Mouse (Mus musculus) CH12.LX (cell line): ENCODE measurements at regions not wholly inside any gene's neighbourhood (a gene's known extent, or its start where the extent isn't known, plus 50 kb on each side); places are given as distances from the start of the nearest gene placed in this dataset.

ENCODE experiments used
- DNase-seq: peaks from one replicate; pipeline ENCODE4 v3.0.0-alpha.2; 2013; ENCODE audit errors: extremely low read depth
- H3K27ac ChIP-seq: 2 replicates; pipeline ENCODE4 v1.5.1; 2012; ENCODE audit warnings: low read depth, mild to moderate bottlenecking, control low read depth, moderate library complexity; ENCODE audit not compliant: insufficient read depth
- H3K27me3 ChIP-seq: replicated peaks from 2 replicates; pipeline ENCODE3; 2012; ENCODE audit warnings: inconsistent platforms
- H3K36me3 ChIP-seq, 2 experiments: replicated peaks in 1 of 2; 2 replicates each; pipeline versions ENCODE3 to v1.6.1; 2012; ENCODE audit warnings: inconsistent platforms in 1 of 2, low read length in 1 of 2, mild to moderate bottlenecking in 1 of 2, mixed read lengths in 1 of 2, moderate library complexity in 1 of 2; ENCODE audit not compliant: control insufficient read depth in 1 of 2, insufficient read depth in 1 of 2
- H3K4me1 ChIP-seq, 2 experiments: 2 replicates each; pipeline ENCODE4 v1.6.1; 2012; ENCODE audit warnings: inconsistent platforms in 1 of 2, moderate library complexity in 1 of 2; ENCODE audit not compliant: insufficient read depth in 2 of 2, control insufficient read depth in 1 of 2
- H3K4me2 ChIP-seq: 2 replicates; pipeline ENCODE4 v1.6.1; 2012; ENCODE audit warnings: low read depth, mild to moderate bottlenecking, control low read depth; ENCODE audit not compliant: poor library complexity, insufficient read depth, severe bottlenecking
- H3K4me3 ChIP-seq, 3 experiments: fragments of 150-350 bp in 1 of 3; sonication (generic) in 1 of 3; replicated peaks in 1 of 3; 2 replicates each; pipeline versions ENCODE3 to v1.5.1; 2011 to 2012; ENCODE audit warnings: low read depth in 2 of 3, low read length in 2 of 3, mild to moderate bottlenecking in 2 of 3, moderate library complexity in 2 of 3, control low read depth in 1 of 3, improper control_type of control experiment in 1 of 3, inconsistent platforms in 1 of 3, mixed read lengths in 1 of 3; ENCODE audit not compliant: poor library complexity in 1 of 3
- H3K79me2 ChIP-seq: replicated peaks from 2 replicates; pipeline ENCODE4 v1.6.1; 2012; ENCODE audit warnings: mild to moderate bottlenecking, moderate library complexity; ENCODE audit not compliant: control insufficient read depth, poor library complexity, insufficient read depth, severe bottlenecking; ENCODE audit errors: extremely low read depth
- H3K9ac ChIP-seq: 2 replicates; pipeline ENCODE4 v1.6.1; 2012; ENCODE audit warnings: low read depth, mild to moderate bottlenecking, control low read depth, moderate library complexity; ENCODE audit not compliant: insufficient read depth
- H3K9me3 ChIP-seq: replicated peaks from 2 replicates; pipeline ENCODE3; 2012; ENCODE audit warnings: low read length, inconsistent platforms, mixed read lengths
- BHLHE40 ChIP-seq: IDR thresholded peaks from 2 replicates; pipeline ENCODE4 v1.6.1; 2011; ENCODE audit warnings: mild to moderate bottlenecking, low read depth, low read length, improper control_type of control experiment
- IRF4 ChIP-seq: IDR thresholded peaks from 2 replicates; pipeline ENCODE4 v1.6.1; 2014; ENCODE audit warnings: low read depth, mild to moderate bottlenecking, inconsistent platforms, low read length, improper control_type of control experiment
- JUN ChIP-seq: IDR thresholded peaks from 2 replicates; pipeline ENCODE4 v1.6.1; 2011; ENCODE audit warnings: low read depth, mild to moderate bottlenecking, low read length, improper control_type of control experiment, moderate library complexity; ENCODE audit not compliant: insufficient read depth
- JUND ChIP-seq: conservative IDR thresholded peaks from 2 replicates; pipeline ENCODE4 v1.6.1; 2011; ENCODE audit warnings: low read depth, low read length, improper control_type of control experiment
- KAT2A ChIP-seq: IDR thresholded peaks from 2 replicates; pipeline ENCODE4 v1.6.1; 2012; ENCODE audit warnings: low read length, improper control_type of control experiment, inconsistent platforms; ENCODE audit not compliant: insufficient replicate concordance
- MAX ChIP-seq: IDR thresholded peaks from 2 replicates; pipeline ENCODE4 v1.6.1; 2011; ENCODE audit warnings: low read length, improper control_type of control experiment
- MAZ ChIP-seq: IDR thresholded peaks from 2 replicates; pipeline ENCODE4 v1.6.1; 2012; ENCODE audit warnings: low read depth, mild to moderate bottlenecking, inconsistent platforms, low read length, improper control_type of control experiment, moderate library complexity
- NRF1 ChIP-seq: IDR thresholded peaks from 2 replicates; pipeline ENCODE4 v1.6.1; 2014; ENCODE audit warnings: low read depth, mild to moderate bottlenecking, inconsistent platforms, low read length, improper control_type of control experiment, moderate library complexity
- PAX5 ChIP-seq: IDR thresholded peaks from 2 replicates; pipeline ENCODE4 v1.6.1; 2012; ENCODE audit warnings: low read length, inconsistent platforms, mixed read lengths
- POLR2A ChIP-seq: IDR thresholded peaks from 2 replicates; pipeline ENCODE4 v1.6.1; 2011; ENCODE audit warnings: low read depth, mild to moderate bottlenecking, improper control_type of control experiment, low read length
- POLR2AphosphoS2 ChIP-seq: IDR thresholded peaks from 2 replicates; pipeline ENCODE4 v1.6.1; 2011; ENCODE audit warnings: low read depth, low read length, improper control_type of control experiment
- RCOR1 ChIP-seq: conservative IDR thresholded peaks from 2 replicates; pipeline ENCODE4 v1.6.1; 2012; ENCODE audit warnings: low read depth, mild to moderate bottlenecking, inconsistent platforms, low read length, improper control_type of control experiment
- SIN3A ChIP-seq: IDR thresholded peaks from 2 replicates; pipeline ENCODE4 v1.6.1; 2012; ENCODE audit warnings: low read length, improper control_type of control experiment, inconsistent platforms
- SMC3 ChIP-seq: IDR thresholded peaks from 2 replicates; pipeline ENCODE4 v1.6.1; 2011; ENCODE audit warnings: low read depth, low read length, improper control_type of control experiment
- ZMIZ1 ChIP-seq: IDR thresholded peaks from 2 replicates; pipeline ENCODE4 v1.6.1; 2012; ENCODE audit warnings: low read depth, mild to moderate bottlenecking, inconsistent platforms, low read length, improper control_type of control experiment
- dilution Hi-C: fragments of 300-500 bp; cut with MboI; formaldehyde crosslinking; loops from 2 replicates; pipeline ENCODE4 v1.14.3; 2020; ENCODE audit warnings: low sequenced_read_pairs; ENCODE audit not compliant: extremely low pct_unique_long_range_greater_than_20kb, extremely low pct_ligation_motif_present
- in situ Hi-C: fragments of 300-500 bp; cut with MboI; formaldehyde crosslinking; loops from 3 replicates; pipeline ENCODE4 v1.14.3; 2019; ENCODE audit warnings: low sequenced_read_pairs, low pct_ligation_motif_present, low pct_unique_long_range_greater_than_20kb, mixed read lengths

- dilution Hi-C loops: no loop called here
Observed at GRCm38 (mm10) chr11:63507387-63507786, 378.6 kb downstream of the Pmp22 start.

GRCm38 (mm10) chr11:63508727-63509126 lies 379.9 kb downstream of the Pmp22 start:
- H3K9me3 ChIP-seq: peaks cover 2% of the 10 kb centered on the region
- no peak for TF ChIP-seq JUND
- no peak for TF ChIP-seq ZMIZ1
- no peak for TF ChIP-seq SIN3A
- DNase-seq: no peak
- no peak overlapping the region for H3K4me2 ChIP-seq
- no peaks in the 10 kb centered on the region for H3K36me3 ChIP-seq
- H3K4me3 ChIP-seq: no peak overlapping the region
- in situ Hi-C loops: no loop called here
- H3K4me1 ChIP-seq: no peaks in the 10 kb centered on the region
- no peaks in the 10 kb centered on the region for H3K27me3 ChIP-seq
- dilution Hi-C loops: no loop called here
- no peak overlapping the region for H3K27ac ChIP-seq
- H3K9ac ChIP-seq: no peak overlapping the region
- H3K79me2 ChIP-seq: no peaks in the 10 kb centered on the region

More at GRCm38 (mm10) chr11:63507387-63507786, 378.6 kb downstream of the Pmp22 start:
- Histone ChIP-seq H3K9me3 (no peaks in the 10 kb centered on the region), H3K27me3 (no peaks in the 10 kb centered on the region), H3K4me1 (no peaks in the 10 kb centered on the region), H3K79me2 (no peaks in the 10 kb centered on the region), H3K36me3 (no peaks in the 10 kb centered on the region), H3K27ac (no peak overlapping the region), H3K9ac (no peak overlapping the region), H3K4me3 (no peak overlapping the region), H3K4me2 (no peak overlapping the region)
- no peak for DNase-seq
- in situ Hi-C loops: no loop called here
- TF ChIP-seq SMC3: no peak
- no peak for TF ChIP-seq KAT2A
- no peak for TF ChIP-seq RCOR1
- TF ChIP-seq IRF4: no peak
- TF ChIP-seq JUND: no peak
- no peak for TF ChIP-seq SIN3A
- TF ChIP-seq PAX5: no peak
- TF ChIP-seq POLR2A: no peak

GRCm38 (mm10) chr11:63510611-63511010 lies 381.8 kb downstream of the Pmp22 start:
- H3K4me2 ChIP-seq: no peak overlapping the region
- in situ Hi-C loops (no loop called here), dilution Hi-C loops (no loop called here)
- TF ChIP-seq BHLHE40 (no peak), MAZ (no peak), JUND (no peak), NRF1 (no peak), POLR2AphosphoS2 (no peak), JUN (no peak), MAX (no peak)
- peaks cover 2% of the 10 kb centered on the region for H3K9me3 ChIP-seq
- H3K36me3 ChIP-seq: no peaks in the 10 kb centered on the region
- H3K4me3 ChIP-seq: no peak overlapping the region
- no peak overlapping the region for H3K9ac ChIP-seq
- H3K4me1 ChIP-seq: no peaks in the 10 kb centered on the region
- no peak for DNase-seq
- H3K27me3 ChIP-seq: no peaks in the 10 kb centered on the region
- H3K79me2 ChIP-seq: no peaks in the 10 kb centered on the region
- H3K27ac ChIP-seq: no peak overlapping the region
